Mouse (Mus musculus): ENCODE results near the gene Hoxb8. TPM values are rescaled to one million over a fixed set of nuclear protein-coding genes. Genes with fewer than 3 reads are reported as not detected.

Gene Hoxb8
- total and polyA plus RNA-seq, 2 experiments, result 0.04 TPM; not detected in 1

GRCm38 (mm10) chr11:96263636-96264389 lies 17.9 kb upstream of the Hoxb8 start:
- no peak for DNase-seq (ENCODE audit: extremely low read depth, low read depth, low spot score)
- Histone ChIP-seq H3K79me2 (ENCODE audit: control insufficient read depth, insufficient read depth, low read length) (no peaks in the 10 kb centered on the region), H3K9ac (ENCODE audit: low read depth, low read length) (no peak overlapping the region), H3K4me1 (ENCODE audit: control insufficient read depth, insufficient read depth, low read length) (no peaks in the 10 kb centered on the region), H3K36me3 (ENCODE audit: control insufficient read depth, insufficient read depth, low read length) (no peaks in the 10 kb centered on the region), H3K4me3 (ENCODE audit: insufficient read depth, low read depth, low read length) (no peak overlapping the region), H3K27me3 (ENCODE audit: control insufficient read depth, insufficient read depth, low read length) (peaks cover 22% of the 10 kb centered on the region; the same call in 1 of the 2 replicates), H3K27ac (replicated peaks; ENCODE audit: insufficient read depth, low read depth, low read length) (no peak overlapping the region)
- TF ChIP-seq POLR2A (IDR thresholded peaks at IDR 0.05; ENCODE audit: extremely low read depth, insufficient read depth, low read length), result no peak
- TF ChIP-seq CTCF (IDR thresholded peaks at IDR 0.05; ENCODE audit: low read depth, low read length), result no peak
- WGBS, result 4% methylated on average over 33 of the region's 33 CpGs

GRCm38 (mm10) chr11:96264390-96265020 lies 17.2 kb upstream of the Hoxb8 start:
- Histone ChIP-seq H3K27ac (replicated peaks; ENCODE audit: insufficient read depth, low read depth, low read length) (no peak overlapping the region), H3K79me2 (ENCODE audit: control insufficient read depth, insufficient read depth, low read length) (no peaks in the 10 kb centered on the region), H3K27me3 (ENCODE audit: control insufficient read depth, insufficient read depth, low read length) (peaks cover 23% of the 10 kb centered on the region; the same call in 1 of the 2 replicates), H3K36me3 (ENCODE audit: control insufficient read depth, insufficient read depth, low read length) (no peaks in the 10 kb centered on the region), H3K4me3 (ENCODE audit: insufficient read depth, low read depth, low read length) (no peak overlapping the region), H3K9ac (ENCODE audit: low read depth, low read length) (no peak overlapping the region), H3K4me1 (ENCODE audit: control insufficient read depth, insufficient read depth, low read length) (no peaks in the 10 kb centered on the region)
- WGBS, result 23% methylated on average over 8 of the region's 8 CpGs
- no peak for DNase-seq (ENCODE audit: extremely low read depth, low read depth, low spot score)
- TF ChIP-seq POLR2A (IDR thresholded peaks at IDR 0.05; ENCODE audit: extremely low read depth, insufficient read depth, low read length), result no peak
- TF ChIP-seq CTCF (IDR thresholded peaks at IDR 0.05; ENCODE audit: low read depth, low read length), result no peak

GRCm38 (mm10) chr11:96265954-96266353 lies 15.8 kb upstream of the Hoxb8 start:
- DNase-seq (ENCODE audit: extremely low read depth, low read depth, low spot score), result no peak
- Histone ChIP-seq H3K27ac (replicated peaks; ENCODE audit: insufficient read depth, low read depth, low read length) (no peak overlapping the region), H3K27me3 (ENCODE audit: control insufficient read depth, insufficient read depth, low read length) (peaks cover 36% of the 10 kb centered on the region; the same call in 1 of the 2 replicates), H3K4me3 (ENCODE audit: insufficient read depth, low read depth, low read length) (no peak overlapping the region), H3K4me1 (ENCODE audit: control insufficient read depth, insufficient read depth, low read length) (no peaks in the 10 kb centered on the region; the same call in 1 of the 2 replicates), H3K36me3 (ENCODE audit: control insufficient read depth, insufficient read depth, low read length) (no peaks in the 10 kb centered on the region), H3K79me2 (ENCODE audit: control insufficient read depth, insufficient read depth, low read length) (no peaks in the 10 kb centered on the region), H3K9ac (ENCODE audit: low read depth, low read length) (no peak overlapping the region)
- 9% methylated on average over 7 of the region's 7 CpGs for WGBS
- TF ChIP-seq POLR2A (IDR thresholded peaks at IDR 0.05; ENCODE audit: extremely low read depth, insufficient read depth, low read length), result no peak
- TF ChIP-seq CTCF (IDR thresholded peaks at IDR 0.05; ENCODE audit: low read depth, low read length), result no peak

GRCm38 (mm10) chr11:96267021-96267920 lies 14.4 kb upstream of the Hoxb8 start:
- peaks cover 45% of the 10 kb centered on the region for H3K27me3 ChIP-seq (ENCODE audit: control insufficient read depth, insufficient read depth, low read length)
- no peaks in the 10 kb centered on the region for H3K79me2 ChIP-seq (ENCODE audit: control insufficient read depth, insufficient read depth, low read length)
- TF ChIP-seq CTCF (IDR thresholded peaks at IDR 0.05; ENCODE audit: low read depth, low read length) (no peak), POLR2A (IDR thresholded peaks at IDR 0.05; ENCODE audit: extremely low read depth, insufficient read depth, low read length) (no peak)
- H3K4me1 ChIP-seq (ENCODE audit: control insufficient read depth, insufficient read depth, low read length), result peaks cover 2% of the 10 kb centered on the region; the same call in 1 of the 2 replicates
- WGBS, result 31% methylated on average over 7 of the region's 7 CpGs
- no peak overlapping the region for H3K4me3 ChIP-seq (ENCODE audit: insufficient read depth, low read depth, low read length)
- H3K9ac ChIP-seq (ENCODE audit: low read depth, low read length), result no peak overlapping the region
- DNase-seq (ENCODE audit: extremely low read depth, low read depth, low spot score), result no peak
- H3K27ac ChIP-seq (replicated peaks; ENCODE audit: insufficient read depth, low read depth, low read length), result no peak overlapping the region
- H3K36me3 ChIP-seq (ENCODE audit: control insufficient read depth, insufficient read depth, low read length), result no peaks in the 10 kb centered on the region

GRCm38 (mm10) chr11:96268031-96268745 lies 13.5 kb upstream of the Hoxb8 start:
- 12% methylated on average over 1 of the region's 1 CpGs for WGBS
- no peak overlapping the region for H3K4me3 ChIP-seq (ENCODE audit: insufficient read depth, low read depth, low read length)
- no peak for TF ChIP-seq CTCF (IDR thresholded peaks at IDR 0.05; ENCODE audit: low read depth, low read length)
- no peak for TF ChIP-seq POLR2A (IDR thresholded peaks at IDR 0.05; ENCODE audit: extremely low read depth, insufficient read depth, low read length)
- no peak overlapping the region for H3K27ac ChIP-seq (replicated peaks; ENCODE audit: insufficient read depth, low read depth, low read length)
- no peak for DNase-seq (ENCODE audit: extremely low read depth, low read depth, low spot score)
- H3K27me3 ChIP-seq (ENCODE audit: control insufficient read depth, insufficient read depth, low read length), result peaks cover 46% of the 10 kb centered on the region
- peaks cover 2% of the 10 kb centered on the region; the same call in 1 of the 2 replicates for H3K4me1 ChIP-seq (ENCODE audit: control insufficient read depth, insufficient read depth, low read length)
- H3K79me2 ChIP-seq (ENCODE audit: control insufficient read depth, insufficient read depth, low read length), result no peaks in the 10 kb centered on the region
- H3K36me3 ChIP-seq (ENCODE audit: control insufficient read depth, insufficient read depth, low read length), result no peaks in the 10 kb centered on the region
- H3K9ac ChIP-seq (ENCODE audit: low read depth, low read length), result no peak overlapping the region

All from liver, adult 2 months (tissue).